Mouse (Mus musculus): ENCODE measurements around the gene March8. TPM values are rescaled to one million over a fixed set of nuclear protein-coding genes. Genes with fewer than 3 reads are reported as not detected.

March8 gene
- polyA plus RNA-seq, 1 experiment from 2014 or later = 25.8 TPM

DNA sequence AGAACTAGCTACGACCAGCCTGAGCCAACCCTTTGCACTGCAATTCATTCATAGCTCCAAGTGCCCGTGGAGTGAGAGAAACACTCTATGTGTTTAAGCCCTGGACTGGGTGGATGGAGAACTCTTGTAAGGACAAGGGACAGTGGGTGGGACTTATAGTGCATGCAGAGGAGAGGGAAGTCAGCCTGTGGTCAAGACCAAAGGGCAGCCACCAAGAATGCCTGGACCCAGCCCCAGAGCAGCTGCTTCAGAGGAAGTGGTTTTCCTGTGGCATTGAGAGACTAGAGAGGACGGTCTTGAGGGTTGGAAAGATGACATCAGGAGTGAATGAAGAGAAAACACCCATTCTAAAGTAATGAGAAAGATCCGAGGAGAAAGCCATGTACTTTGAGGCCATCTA, 118.0 kb downstream of the March8 start:
- Histone ChIP-seq H3K4me3 (no peak overlapping the region), H3K36me3 (no peaks in the 10 kb centered on the region), H3K4me1 (peaks cover 11% of the 10 kb centered on the region), H3K27ac (no peak overlapping the region), H3K9me3 (no peaks in the 10 kb centered on the region), H3K27me3 (ENCODE audit: insufficient read depth, poor library complexity, severe bottlenecking) (peaks cover 16% of the 10 kb centered on the region)
- no peak for DNase-seq (ENCODE audit: low spot score)
- 78% methylated on average over 4 of the region's 4 CpGs for WGBS

- peaks cover 14% of the 10 kb centered on the region for H3K4me1 ChIP-seq
- WGBS = 25% methylated on average over 1 of the region's 1 CpGs
- H3K27ac ChIP-seq = no peak overlapping the region
- no peak for DNase-seq (ENCODE audit: low spot score)
- peaks cover 24% of the 10 kb centered on the region for H3K27me3 ChIP-seq (ENCODE audit: insufficient read depth, poor library complexity, severe bottlenecking)
- no peaks in the 10 kb centered on the region for H3K36me3 ChIP-seq
- no peaks in the 10 kb centered on the region for H3K9me3 ChIP-seq
- no peak overlapping the region for H3K4me3 ChIP-seq
Measured at GRCm38 (mm10) chr6:116456482-116456881, 118.7 kb downstream of the March8 start.

DNA sequence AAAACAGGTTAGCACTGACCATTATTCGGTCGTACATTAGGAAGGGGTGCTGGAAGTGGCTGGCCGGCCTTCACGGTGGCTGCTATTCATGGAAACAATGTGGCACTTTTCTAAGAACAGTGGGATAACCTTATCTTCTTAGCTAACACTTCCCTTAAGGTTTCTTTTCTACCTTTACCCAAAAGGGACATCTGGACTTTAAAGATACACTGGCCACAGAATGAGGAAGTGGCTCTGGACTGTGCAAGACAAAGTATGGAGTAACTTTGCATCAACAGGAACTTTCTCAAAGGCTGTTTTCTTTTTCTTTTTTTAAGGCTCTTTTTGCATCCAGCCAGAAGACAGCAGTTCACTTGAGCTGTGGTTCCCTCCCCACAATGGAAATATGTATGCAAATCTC, 120.9 kb downstream of the March8 start:
- 45% methylated on average over 4 of the region's 4 CpGs for WGBS
- no peak overlapping the region for H3K4me3 ChIP-seq
- no peak for DNase-seq (ENCODE audit: low spot score)
- peaks cover 11% of the 10 kb centered on the region for H3K4me1 ChIP-seq
- no peaks in the 10 kb centered on the region for H3K36me3 ChIP-seq
- no peak overlapping the region for H3K27ac ChIP-seq
- H3K27me3 ChIP-seq (ENCODE audit: insufficient read depth, poor library complexity, severe bottlenecking) = peaks cover 39% of the 10 kb centered on the region
- no peaks in the 10 kb centered on the region for H3K9me3 ChIP-seq

Other genes starting within 250 kb of the March8 start
- 10.9 and 11.9 TPM in 2 replicates for gene Tmcc1, start 144.5 kb upstream of the March8 start, polyA plus RNA-seq (2016; fragmentation: Nextera tagmentation; extraction: Ambion mirVana)
- 41.4 and 41.6 TPM in 2 replicates for gene Washc2, start 130.0 kb upstream of the March8 start, polyA plus RNA-seq (2016; fragmentation: Nextera tagmentation; extraction: Ambion mirVana)
- 3.5 and 4.1 TPM in 2 replicates for gene Zfand4, start 73.8 kb upstream of the March8 start, polyA plus RNA-seq (2016; fragmentation: Nextera tagmentation; extraction: Ambion mirVana)
- gene Alox5, start 123.2 kb downstream of the March8 start, polyA plus RNA-seq (2016; fragmentation: Nextera tagmentation; extraction: Ambion mirVana) = 5.5 and 7.1 TPM in 2 replicates
- not detected in 2 replicates for gene Olfr211, start 151.1 kb downstream of the March8 start, polyA plus RNA-seq (2016; fragmentation: Nextera tagmentation; extraction: Ambion mirVana)
- gene Olfr212, start 168.5 kb downstream of the March8 start, polyA plus RNA-seq (2016; fragmentation: Nextera tagmentation; extraction: Ambion mirVana) = not detected in 2 replicates
- gene Olfr213, start 200.4 kb downstream of the March8 start, polyA plus RNA-seq (2016; fragmentation: Nextera tagmentation; extraction: Ambion mirVana) = not detected in 2 replicates
- gene Gm5580, start 213.1 kb downstream of the March8 start, polyA plus RNA-seq (2016; fragmentation: Nextera tagmentation; extraction: Ambion mirVana) = 0.53 and 0.67 TPM in 2 replicates
- gene Olfr214, start 216.2 kb downstream of the March8 start, polyA plus RNA-seq (2016; fragmentation: Nextera tagmentation; extraction: Ambion mirVana) = not detected in 2 replicates
- gene Olfr215, start 246.2 kb downstream of the March8 start, polyA plus RNA-seq (2016; fragmentation: Nextera tagmentation; extraction: Ambion mirVana) = not detected in 2 replicates

Data from heart, embryonic 10.5 days (tissue).